Mouse (Mus musculus): Measurements from ENCODE around the gene Fam83d. TPM values are rescaled to one million over a fixed set of nuclear protein-coding genes. Genes with fewer than 3 reads are reported as not detected.

Fam83d gene
- polyA plus RNA-seq, 2 experiments: 35.0 to 38.5 TPM

DNA sequence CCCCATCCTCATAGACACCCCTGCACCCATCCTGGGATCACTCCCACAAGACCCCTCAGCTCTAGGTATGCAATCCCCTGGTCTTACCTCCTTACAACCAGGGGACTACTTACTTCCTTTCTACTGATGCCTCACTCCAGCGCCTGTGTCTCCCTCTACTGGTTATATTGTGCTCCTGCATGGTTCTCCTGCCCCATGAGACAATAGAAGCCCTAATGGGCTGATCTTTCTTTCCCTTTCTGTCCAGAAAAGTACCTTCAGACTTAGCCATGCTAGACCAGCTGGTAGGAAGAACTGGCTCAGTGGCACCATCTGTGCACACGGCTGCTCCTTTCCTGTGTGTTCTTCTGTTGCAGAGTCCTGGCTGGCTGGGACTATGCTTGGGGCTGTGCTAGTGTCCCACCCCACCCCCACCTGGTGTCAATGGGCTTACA is 22.8 kb upstream of the Fam83d start:
- no peak for TF ChIP-seq POLR2A (IDR thresholded peaks at IDR 0.05; ENCODE audit: borderline replicate concordance, extremely low read depth, insufficient read depth, insufficient read length)

DNA sequence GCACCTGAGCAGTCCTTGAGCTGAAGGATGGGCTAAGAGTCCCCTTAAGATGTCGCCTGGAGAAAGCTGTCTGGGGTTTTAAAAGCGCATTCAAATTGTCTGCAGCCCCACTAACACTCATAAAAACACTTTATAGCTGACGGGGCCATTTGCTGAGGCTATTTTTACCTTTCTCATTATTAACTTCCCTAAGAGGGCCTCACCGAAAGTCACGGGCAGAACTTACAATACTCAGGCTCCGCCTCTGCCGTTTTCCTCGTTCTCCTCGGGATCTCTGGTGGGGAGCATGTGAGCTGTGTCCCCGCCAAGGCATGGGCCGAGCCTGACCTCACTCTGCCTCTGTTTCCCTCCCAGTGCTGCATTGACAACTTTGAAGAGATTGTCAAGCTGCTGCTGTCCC is 21.7 kb upstream of the Fam83d start:
- no peaks in the 10 kb centered on the region for H3K9me3 ChIP-seq (ENCODE audit: control insufficient read depth, low read length)
- H3K9ac ChIP-seq (ENCODE audit: low read depth, low read length, severe bottlenecking): no peak overlapping the region
- peak overlapping the region; percentile 31; the same call in 1 of the 2 replicates for H3K4me2 ChIP-seq (replicated peaks; ENCODE audit: low read depth, low read length, severe bottlenecking)
- ATAC-seq (ENCODE audit: low FRiP score, low read depth) (no peak), DNase-seq (ENCODE audit: low spot score) (no peak)
- H3K27me3 ChIP-seq (ENCODE audit: control insufficient read depth, insufficient read depth, low read length): no peaks in the 10 kb centered on the region
- TF ChIP-seq POLR2A (IDR thresholded peaks at IDR 0.05; ENCODE audit: borderline replicate concordance, extremely low read depth, insufficient read depth, insufficient read length): no peak
- H3K4me1 ChIP-seq (ENCODE audit: control insufficient read depth, insufficient read depth, low read length): peaks cover 8% of the 10 kb centered on the region
- H3K36me3 ChIP-seq (ENCODE audit: control insufficient read depth, insufficient read depth, low read length): no peaks in the 10 kb centered on the region
- no peak overlapping the region for H3K27ac ChIP-seq (replicated peaks; ENCODE audit: low read depth, low read length)
- WGBS: 24% methylated on average over 11 of the region's 11 CpGs
- no peak overlapping the region for H3K4me3 ChIP-seq (replicated peaks; ENCODE audit: low read length)

More for the DNA sequence above, 22.8 kb upstream of the Fam83d start:
- H3K36me3 ChIP-seq (ENCODE audit: control insufficient read depth, insufficient read depth, low read length): no peaks in the 10 kb centered on the region
- no peak overlapping the region for H3K27ac ChIP-seq (replicated peaks; ENCODE audit: low read depth, low read length)
- no peaks in the 10 kb centered on the region for H3K27me3 ChIP-seq (ENCODE audit: control insufficient read depth, insufficient read depth, low read length)
- peaks cover 8% of the 10 kb centered on the region for H3K4me1 ChIP-seq (ENCODE audit: control insufficient read depth, insufficient read depth, low read length)
- no peak overlapping the region for H3K9ac ChIP-seq (ENCODE audit: low read depth, low read length, severe bottlenecking)
- H3K4me2 ChIP-seq (replicated peaks; ENCODE audit: low read depth, low read length, severe bottlenecking): no peak overlapping the region
- no peak for ATAC-seq (ENCODE audit: low FRiP score, low read depth)
- 24% methylated on average over 2 of the region's 2 CpGs for WGBS
- peak; percentile 38 for DNase-seq (ENCODE audit: low spot score)
- no peak overlapping the region for H3K4me3 ChIP-seq (replicated peaks; ENCODE audit: low read length)
- H3K9me3 ChIP-seq (ENCODE audit: control insufficient read depth, low read length): no peaks in the 10 kb centered on the region

DNA sequence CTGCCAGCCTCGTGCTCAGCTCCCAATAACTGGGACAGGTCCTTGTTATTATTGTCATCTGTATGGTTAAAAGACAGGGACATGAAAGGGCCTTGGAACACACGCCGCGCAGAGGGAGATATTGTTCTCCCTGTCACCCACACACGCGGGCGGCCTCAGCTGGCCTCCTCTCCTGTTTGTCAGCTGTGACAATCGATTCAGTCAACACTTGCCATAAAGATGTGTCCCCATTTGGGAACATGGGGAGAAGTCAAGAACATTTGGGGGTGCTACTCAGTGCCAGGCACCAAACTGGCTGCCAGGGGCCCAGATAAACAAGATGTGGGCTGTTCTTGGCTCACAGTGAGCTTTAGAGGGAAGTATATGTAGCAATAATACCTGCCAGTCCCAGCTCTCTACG is 18.5 kb upstream of the Fam83d start:
- Histone ChIP-seq H3K27ac (replicated peaks; ENCODE audit: low read depth, low read length) (no peak overlapping the region), H3K4me2 (replicated peaks; ENCODE audit: low read depth, low read length, severe bottlenecking) (no peak overlapping the region), H3K36me3 (ENCODE audit: control insufficient read depth, insufficient read depth, low read length) (no peaks in the 10 kb centered on the region), H3K27me3 (ENCODE audit: control insufficient read depth, insufficient read depth, low read length) (no peaks in the 10 kb centered on the region), H3K4me1 (ENCODE audit: control insufficient read depth, insufficient read depth, low read length) (peaks cover 8% of the 10 kb centered on the region), H3K4me3 (replicated peaks; ENCODE audit: low read length) (no peak overlapping the region), H3K9me3 (ENCODE audit: control insufficient read depth, low read length) (no peaks in the 10 kb centered on the region), H3K9ac (ENCODE audit: low read depth, low read length, severe bottlenecking) (no peak overlapping the region)
- DNase-seq (ENCODE audit: low spot score) (no peak), ATAC-seq (ENCODE audit: low FRiP score, low read depth) (no peak)
- no peak for TF ChIP-seq POLR2A (IDR thresholded peaks at IDR 0.05; ENCODE audit: borderline replicate concordance, extremely low read depth, insufficient read depth, insufficient read length)
- WGBS: 94% methylated on average over 9 of the region's 9 CpGs

DNA sequence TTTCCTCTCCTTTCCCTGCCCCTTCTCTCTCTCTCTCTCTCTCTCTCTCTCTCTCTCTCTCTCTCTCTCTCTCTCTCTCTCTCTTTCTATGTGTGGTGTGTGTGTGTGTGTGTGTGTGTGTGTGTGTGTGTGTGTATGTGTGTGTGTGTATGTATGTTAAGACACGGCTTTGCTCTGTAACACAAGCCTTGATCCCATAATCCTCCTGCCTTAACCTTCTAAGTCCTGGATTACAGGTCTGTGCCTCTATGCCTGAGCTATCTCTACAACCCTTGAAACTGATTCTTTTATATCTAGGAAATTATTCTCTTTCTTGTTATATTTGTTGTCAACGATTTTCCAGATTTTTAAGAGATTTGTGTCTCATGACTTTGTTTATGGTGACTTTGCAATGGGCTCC is 7.7 kb upstream of the Fam83d start:
- Histone ChIP-seq H3K4me1 (ENCODE audit: control insufficient read depth, insufficient read depth, low read length) (no peaks in the 10 kb centered on the region), H3K27ac (replicated peaks; ENCODE audit: low read depth, low read length) (no peak overlapping the region), H3K4me3 (replicated peaks; ENCODE audit: low read length) (no peak overlapping the region), H3K36me3 (ENCODE audit: control insufficient read depth, insufficient read depth, low read length) (no peaks in the 10 kb centered on the region), H3K9me3 (ENCODE audit: control insufficient read depth, low read length) (no peaks in the 10 kb centered on the region), H3K4me2 (replicated peaks; ENCODE audit: low read depth, low read length, severe bottlenecking) (no peak overlapping the region), H3K9ac (ENCODE audit: low read depth, low read length, severe bottlenecking) (no peak overlapping the region), H3K27me3 (ENCODE audit: control insufficient read depth, insufficient read depth, low read length) (no peaks in the 10 kb centered on the region)
- WGBS: 72% methylated on average over 2 of the region's 2 CpGs
- ATAC-seq (ENCODE audit: low FRiP score, low read depth) (no peak), DNase-seq (ENCODE audit: low spot score) (no peak)
- TF ChIP-seq POLR2A (IDR thresholded peaks at IDR 0.05; ENCODE audit: borderline replicate concordance, extremely low read depth, insufficient read depth, insufficient read length): no peak

DNA sequence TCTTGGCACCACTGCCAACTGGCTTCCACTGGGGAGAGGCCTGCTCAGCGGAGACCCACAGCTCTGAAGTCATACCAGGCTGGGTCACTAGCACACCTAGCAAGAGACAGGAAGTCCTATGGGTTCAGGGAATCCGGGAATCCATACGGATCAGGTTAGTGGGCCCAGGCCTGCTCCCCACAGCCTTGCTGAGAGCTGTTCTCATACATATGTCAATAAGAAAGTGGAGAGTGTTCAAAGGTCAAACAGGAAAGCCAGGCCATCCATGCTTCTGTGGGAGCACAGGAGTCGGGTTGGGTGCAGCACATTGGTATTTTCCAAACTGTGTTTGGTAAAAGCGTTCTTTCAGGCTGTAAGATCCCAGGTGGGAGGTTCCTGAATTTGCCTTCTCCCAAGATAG is 5.6 kb upstream of the Fam83d start:
- ATAC-seq (ENCODE audit: low FRiP score, low read depth): no peak
- Histone ChIP-seq H3K4me2 (replicated peaks; ENCODE audit: low read depth, low read length, severe bottlenecking) (no peak overlapping the region), H3K36me3 (ENCODE audit: control insufficient read depth, insufficient read depth, low read length) (no peaks in the 10 kb centered on the region), H3K4me1 (ENCODE audit: control insufficient read depth, insufficient read depth, low read length) (no peaks in the 10 kb centered on the region), H3K9me3 (ENCODE audit: control insufficient read depth, low read length) (no peaks in the 10 kb centered on the region), H3K4me3 (replicated peaks; ENCODE audit: low read length) (no peak overlapping the region), H3K27ac (replicated peaks; ENCODE audit: low read depth, low read length) (no peak overlapping the region), H3K27me3 (ENCODE audit: control insufficient read depth, insufficient read depth, low read length) (no peaks in the 10 kb centered on the region), H3K9ac (ENCODE audit: low read depth, low read length, severe bottlenecking) (no peak overlapping the region)
- WGBS: 93% methylated on average over 5 of the region's 5 CpGs
- no peak for TF ChIP-seq POLR2A (IDR thresholded peaks at IDR 0.05; ENCODE audit: borderline replicate concordance, extremely low read depth, insufficient read depth, insufficient read length)
- DNase-seq (ENCODE audit: low spot score): no peak

DNA sequence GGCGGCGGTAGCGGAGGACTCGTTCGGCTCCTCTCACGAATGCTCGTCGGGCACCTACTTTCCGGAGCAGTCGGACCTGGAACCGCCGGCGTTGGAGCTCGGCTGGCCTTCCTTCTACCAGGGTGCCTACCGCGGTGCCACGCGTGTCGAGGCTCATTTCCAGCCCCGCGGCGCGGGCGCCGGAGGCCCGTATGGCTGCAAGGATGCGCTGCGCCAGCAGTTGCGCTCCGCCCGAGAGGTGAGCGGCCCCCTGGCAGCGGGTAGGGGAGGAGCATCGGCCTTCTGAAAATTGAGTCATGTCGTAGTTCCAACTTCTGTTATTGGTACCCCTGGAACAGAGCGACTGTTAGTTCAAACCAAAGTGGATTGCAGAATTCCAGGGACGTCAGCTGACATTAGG is 457 bp downstream of the Fam83d start:
- no peak for ATAC-seq (ENCODE audit: low FRiP score, low read depth)
- Histone ChIP-seq H3K4me1 (ENCODE audit: control insufficient read depth, insufficient read depth, low read length) (peaks cover 33% of the 10 kb centered on the region), H3K4me3 (replicated peaks; ENCODE audit: low read length) (peak overlapping the region; percentile 75), H3K27ac (replicated peaks; ENCODE audit: low read depth, low read length) (peak overlapping the region; percentile 67; the same call in 1 of the 2 replicates), H3K27me3 (ENCODE audit: control insufficient read depth, insufficient read depth, low read length) (no peaks in the 10 kb centered on the region), H3K9ac (ENCODE audit: low read depth, low read length, severe bottlenecking) (peak overlapping the region; percentile 72), H3K4me2 (replicated peaks; ENCODE audit: low read depth, low read length, severe bottlenecking) (peak overlapping the region; percentile 96), H3K9me3 (ENCODE audit: control insufficient read depth, low read length) (no peaks in the 10 kb centered on the region), H3K36me3 (ENCODE audit: control insufficient read depth, insufficient read depth, low read length) (0 out of 2 replicates have a peak, but pooled peaks cover 9% of the 10 kb centered on the region)
- no peak for TF ChIP-seq POLR2A (IDR thresholded peaks at IDR 0.05; ENCODE audit: borderline replicate concordance, extremely low read depth, insufficient read depth, insufficient read length)
- no peak for DNase-seq (ENCODE audit: low spot score)
- under 1% methylated on average over 35 of the region's 37 CpGs for WGBS
